ENCODE assay signal across 19 mouse cellular contexts in the genomic region with DNA sequence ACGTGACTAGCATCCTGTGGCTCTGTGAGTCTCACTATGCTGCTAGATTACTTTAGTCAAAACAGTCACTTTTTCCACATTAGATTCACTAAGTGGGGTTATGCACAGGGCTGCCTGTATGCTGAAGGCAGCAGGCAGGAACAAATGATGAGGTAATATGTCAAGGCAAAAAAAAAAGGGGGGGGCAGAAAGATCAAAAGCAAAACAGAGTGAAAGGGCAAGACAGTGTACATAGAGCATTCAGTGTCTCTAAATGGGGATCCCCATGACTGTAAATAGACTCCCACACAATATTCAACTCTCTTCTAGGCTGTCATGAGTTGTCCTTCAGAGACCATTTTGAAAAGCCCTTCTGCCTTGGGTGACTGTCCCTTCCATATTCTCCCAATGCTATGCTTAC.
A peak's percentile ranks its signal among the peaks of the same experiment; 100 is the strongest.
DNase-seq lines count a peak whose midpoint lies in the region; ATAC-seq lines count a peak whose summit lies in the region.
"Had no signal": no experiment of that assay in that cellular context is flagged by ENCODE, and none has a peak within 500 bp of the region (broad histone marks: within the 10 kb centered on the region; RNA-seq: fewer than 3 reads in every experiment).

No protein-coding gene starts in this region.

- peak; percentile 88 for ATAC-seq in CD4-positive, CD25-positive, alpha-beta regulatory T cell, adult 4 months
- peak; percentile 87 for ATAC-seq in inflammation-experienced regulatory T-cells, adult 6 months
- ATAC-seq: forebrain, embryonic 15.5 days; hindbrain, embryonic 16.5 days; intestine, embryonic 15.5 days had no signal

- DNase-seq in adrenal gland, postnatal 10 days, result peak; percentile 12
- DNase-seq in adrenal gland, adult 8-10 months, result no peak
- no peak for DNase-seq in retina, embryonic 14.5 days (ENCODE audit: low spot score)
- no peak for DNase-seq in ovary, postnatal 36 days (ENCODE audit: low spot score)
- DNase-seq: cerebellum, adult 11-12 months; cerebellum, adult 8-10 months; cerebellum, postnatal 10 days; cerebellum, postnatal 36 days; embryo, embryonic 11 days; gastrocnemius, postnatal 25 days; heart, adult 18-20 months; heart, postnatal 10 days; heart, postnatal 36 days; kidney, adult 11 months had no signal
